Mouse (Mus musculus) midbrain, embryonic 15.5 days (tissue): ENCODE measurements at regions not wholly inside any gene's neighbourhood (a gene's known extent, or its start where the extent isn't known, plus 50 kb on each side); places are given as distances from the start of the nearest gene placed in this dataset.
A peak's percentile ranks its signal among the peaks of the same experiment; 100 is the strongest.

Experiments
- ATAC-seq: fragments of 200-750 bp; cut with Nextera tagmentation; replicated peaks from 2 replicates; pipeline ENCODE4 v1.8.0; 2017; ENCODE audit warnings: moderate TSS enrichment
- H3K27ac ChIP-seq: fragments of 300-500 bp; sonication (generic); 2 replicates; pipeline ENCODE4 v1.5.1; 2015; ENCODE audit warnings: mild to moderate bottlenecking, inconsistent platforms
- H3K27me3 ChIP-seq: fragments of 300-500 bp; sonication (generic); replicated peaks from 2 replicates; pipeline ENCODE4 v1.6.1; 2015; ENCODE audit warnings: inconsistent platforms
- H3K36me3 ChIP-seq: fragments of 300-500 bp; sonication (generic); replicated peaks from 2 replicates; pipeline ENCODE4 v1.6.1; 2015; ENCODE audit warnings: inconsistent platforms
- H3K4me1 ChIP-seq: fragments of 300-500 bp; sonication (generic); 2 replicates; pipeline ENCODE4 v1.6.1; 2015; ENCODE audit warnings: inconsistent platforms
- H3K4me2 ChIP-seq: fragments of 300-500 bp; sonication (generic); 2 replicates; pipeline ENCODE4 v1.6.1; 2015; ENCODE audit warnings: inconsistent platforms, mild to moderate bottlenecking, moderate library complexity
- H3K4me3 ChIP-seq: fragments of 300-500 bp; sonication (generic); 2 replicates; pipeline ENCODE4 v1.5.1; 2015; ENCODE audit warnings: mild to moderate bottlenecking, inconsistent platforms
- H3K9ac ChIP-seq: fragments of 300-500 bp; sonication (generic); 2 replicates; pipeline ENCODE4 v1.6.1; 2015; ENCODE audit warnings: mild to moderate bottlenecking, inconsistent platforms
- H3K9me3 ChIP-seq: fragments of 300-500 bp; sonication (generic); 2 replicates; pipeline ENCODE4 v1.6.1; 2016; ENCODE audit warnings: inconsistent platforms
- WGBS: fragments of 180-500 bp; shearing (Covaris S2); methylation state at CpG from one replicate; pipeline ENCODE4 v1.1.7; 2015; ENCODE audit warnings: mixed read lengths; 5-methylcytosine and 5-hydroxymethylcytosine counted together

- H3K4me2 ChIP-seq, result no peak overlapping the region
- H3K9ac ChIP-seq, result no peak overlapping the region
- peaks cover 13% of the 10 kb centered on the region for H3K4me1 ChIP-seq
- no peaks in the 10 kb centered on the region for H3K9me3 ChIP-seq
- H3K4me3 ChIP-seq, result no peak overlapping the region
- no peak overlapping the region for H3K27ac ChIP-seq
- no peaks in the 10 kb centered on the region for H3K27me3 ChIP-seq
- whole genome bisulfite sequencing, result 75% methylated on average over 3 of the region's 3 CpGs
- no peak for ATAC-seq
- no peaks in the 10 kb centered on the region for H3K36me3 ChIP-seq
Observed at GRCm38 (mm10) chr13:28866686-28867085, 86.8 kb downstream of the Sox4 start.

- Histone ChIP-seq H3K4me2 (no peak overlapping the region), H3K27me3 (no peaks in the 10 kb centered on the region), H3K4me1 (peaks cover 4% of the 10 kb centered on the region; the same call in 1 of the 2 replicates), H3K9ac (no peak overlapping the region), H3K27ac (no peak overlapping the region), H3K9me3 (no peaks in the 10 kb centered on the region), H3K36me3 (no peaks in the 10 kb centered on the region), H3K4me3 (no peak overlapping the region)
- 79% methylated on average over 2 of the region's 2 CpGs for WGBS
- ATAC-seq, result no peak
Observed at GRCm38 (mm10) chr13:28860601-28861000, 92.9 kb downstream of the Sox4 start.

- no peak for ATAC-seq
Observed at GRCm38 (mm10) chr13:28859829-28860427, 93.6 kb downstream of the Sox4 start.

GRCm38 (mm10) chr13:28858001-28858400, 95.5 kb downstream of the Sox4 start:
- Histone ChIP-seq H3K4me3 (no peak overlapping the region), H3K27ac (no peak overlapping the region)

More at GRCm38 (mm10) chr13:28859829-28860427, 93.6 kb downstream of the Sox4 start:
- peaks cover 4% of the 10 kb centered on the region; the same call in 1 of the 2 replicates for H3K4me1 ChIP-seq
- H3K9me3 ChIP-seq, result no peaks in the 10 kb centered on the region
- no peak overlapping the region for H3K4me2 ChIP-seq
- no peak overlapping the region for H3K27ac ChIP-seq
- H3K27me3 ChIP-seq, result no peaks in the 10 kb centered on the region
- H3K9ac ChIP-seq, result no peak overlapping the region
- H3K4me3 ChIP-seq, result no peak overlapping the region
- no peaks in the 10 kb centered on the region for H3K36me3 ChIP-seq
- WGBS, result 48% methylated on average over 11 of the region's 11 CpGs

DNA sequence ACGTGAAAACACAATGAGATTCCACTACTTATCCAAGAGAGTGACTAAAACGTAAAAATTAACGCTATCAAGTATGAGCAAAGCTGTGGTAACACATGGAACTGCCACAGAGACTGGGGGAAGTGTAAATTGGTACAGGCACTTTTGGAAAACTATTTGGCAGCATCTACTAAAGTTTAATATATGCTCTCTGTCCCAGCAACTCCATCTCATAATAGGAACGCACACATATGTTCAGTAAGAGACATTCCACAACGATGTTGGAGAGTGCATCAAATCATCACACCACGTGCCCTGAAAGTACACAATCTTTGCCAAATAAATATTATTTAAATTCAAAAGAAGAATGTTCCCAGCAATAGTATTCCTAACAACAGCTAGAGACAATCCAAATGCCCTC, 96.3 kb downstream of the Sox4 start:
- Histone ChIP-seq H3K27me3 (no peaks in the 10 kb centered on the region), H3K4me3 (no peak overlapping the region), H3K36me3 (no peaks in the 10 kb centered on the region), H3K9me3 (0 out of 2 replicates have a peak, but pooled peaks cover 4% of the 10 kb centered on the region), H3K9ac (no peak overlapping the region), H3K4me2 (no peak overlapping the region), H3K27ac (no peak overlapping the region), H3K4me1 (peaks cover 4% of the 10 kb centered on the region; the same call in 1 of the 2 replicates)
- ATAC-seq, result no peak
- 89% methylated on average over 6 of the region's 6 CpGs for WGBS

More at GRCm38 (mm10) chr13:28858001-28858400, 95.5 kb downstream of the Sox4 start:
- no peak overlapping the region for H3K9ac ChIP-seq
- 91% methylated on average over 6 of the region's 6 CpGs for WGBS
- H3K36me3 ChIP-seq, result no peaks in the 10 kb centered on the region
- H3K4me2 ChIP-seq, result no peak overlapping the region
- H3K27me3 ChIP-seq, result no peaks in the 10 kb centered on the region
- H3K9me3 ChIP-seq, result no peaks in the 10 kb centered on the region
- no peak for ATAC-seq
- H3K4me1 ChIP-seq, result peaks cover 4% of the 10 kb centered on the region; the same call in 1 of the 2 replicates

GRCm38 (mm10) chr13:28856472-28856871, 97.0 kb downstream of the Sox4 start:
- Histone ChIP-seq H3K9ac (no peak overlapping the region), H3K27ac (no peak overlapping the region), H3K4me2 (no peak overlapping the region), H3K36me3 (no peaks in the 10 kb centered on the region), H3K27me3 (no peaks in the 10 kb centered on the region), H3K9me3 (0 out of 2 replicates have a peak, but pooled peaks cover 4% of the 10 kb centered on the region), H3K4me1 (peaks cover 4% of the 10 kb centered on the region; the same call in 1 of the 2 replicates), H3K4me3 (no peak overlapping the region)
- WGBS, result 85% methylated on average over 4 of the region's 4 CpGs
- no peak for ATAC-seq

DNA sequence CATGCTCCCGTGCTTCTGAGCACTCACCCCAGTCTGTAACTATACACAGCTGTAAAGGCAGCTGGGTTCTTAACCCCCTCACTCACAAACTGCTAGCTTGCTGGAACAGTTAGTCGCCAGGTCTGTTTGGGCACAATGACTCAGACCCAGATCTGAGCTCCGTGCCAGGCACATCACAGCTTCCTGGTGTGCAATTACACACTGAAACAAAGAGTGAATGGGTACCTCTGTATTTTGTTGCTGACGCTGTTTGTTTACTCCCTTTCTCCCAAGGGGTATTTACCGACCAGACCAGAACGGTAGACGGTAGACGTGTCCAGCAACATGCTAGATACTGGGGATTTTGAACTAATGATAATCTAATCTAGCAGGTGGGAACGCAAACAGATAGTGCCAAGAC, 99.3 kb downstream of the Sox4 start:
- WGBS, result 86% methylated on average over 9 of the region's 9 CpGs
- no peaks in the 10 kb centered on the region for H3K36me3 ChIP-seq
- 0 out of 2 replicates have a peak, but pooled peaks cover 4% of the 10 kb centered on the region for H3K9me3 ChIP-seq
- H3K4me2 ChIP-seq, result no peak overlapping the region
- no peak overlapping the region for H3K4me3 ChIP-seq
- H3K4me1 ChIP-seq, result no peaks in the 10 kb centered on the region
- no peaks in the 10 kb centered on the region for H3K27me3 ChIP-seq
- H3K9ac ChIP-seq, result no peak overlapping the region
- no peak for ATAC-seq
- no peak overlapping the region for H3K27ac ChIP-seq

- Histone ChIP-seq H3K27me3 (no peaks in the 10 kb centered on the region), H3K36me3 (no peaks in the 10 kb centered on the region), H3K9me3 (0 out of 2 replicates have a peak, but pooled peaks cover 4% of the 10 kb centered on the region), H3K4me2 (no peak overlapping the region), H3K4me3 (no peak overlapping the region), H3K27ac (no peak overlapping the region), H3K9ac (no peak overlapping the region), H3K4me1 (peaks cover 8% of the 10 kb centered on the region)
- WGBS, result 92% methylated on average over 5 of the region's 5 CpGs
- ATAC-seq, result no peak
Observed at GRCm38 (mm10) chr13:28848305-28848704, 105.2 kb downstream of the Sox4 start.

- 0 out of 2 replicates have a peak, but pooled peaks cover under 1% of the 10 kb centered on the region for H3K9me3 ChIP-seq
- no peaks in the 10 kb centered on the region for H3K27me3 ChIP-seq
- H3K4me3 ChIP-seq, result no peak overlapping the region
- 47% methylated on average over 3 of the region's 3 CpGs for WGBS
- ATAC-seq, result no peak
- no peak overlapping the region for H3K9ac ChIP-seq
- H3K36me3 ChIP-seq, result no peaks in the 10 kb centered on the region
- H3K4me2 ChIP-seq, result no peak overlapping the region
- H3K27ac ChIP-seq, result no peak overlapping the region
- H3K4me1 ChIP-seq, result peaks cover 8% of the 10 kb centered on the region
Observed at GRCm38 (mm10) chr13:28847478-28847877, 106.0 kb downstream of the Sox4 start.

DNA sequence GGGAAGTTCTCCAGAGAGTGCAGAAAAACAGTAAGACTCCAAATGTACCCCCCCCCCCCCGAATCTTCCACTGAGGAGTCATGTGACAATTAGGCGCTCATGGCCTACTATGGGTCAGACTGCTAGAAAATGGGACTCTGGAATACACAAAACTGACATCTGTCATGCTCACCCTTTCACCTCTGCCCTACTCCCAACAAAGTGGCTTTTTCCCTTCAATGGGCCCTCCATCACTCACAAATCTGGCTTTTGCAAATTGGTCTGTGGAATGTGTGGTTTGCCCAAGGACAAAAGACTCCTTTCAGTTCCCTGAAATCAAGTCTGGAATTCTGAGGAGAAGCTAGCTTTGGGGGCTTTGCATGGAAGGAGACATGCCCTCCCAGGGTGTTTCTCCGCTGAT, 109.0 kb downstream of the Sox4 start:
- no peak overlapping the region for H3K4me3 ChIP-seq
- peaks cover 11% of the 10 kb centered on the region for H3K4me1 ChIP-seq
- 59% methylated on average over 3 of the region's 3 CpGs for WGBS
- no peak for ATAC-seq
- 0 out of 2 replicates have a peak overlapping the region, but pooled peaks have one; percentile 17 for H3K27ac ChIP-seq
- no peaks in the 10 kb centered on the region for H3K9me3 ChIP-seq
- H3K9ac ChIP-seq, result no peak overlapping the region
- no peaks in the 10 kb centered on the region for H3K36me3 ChIP-seq
- H3K27me3 ChIP-seq, result no peaks in the 10 kb centered on the region
- H3K4me2 ChIP-seq, result no peak overlapping the region

DNA sequence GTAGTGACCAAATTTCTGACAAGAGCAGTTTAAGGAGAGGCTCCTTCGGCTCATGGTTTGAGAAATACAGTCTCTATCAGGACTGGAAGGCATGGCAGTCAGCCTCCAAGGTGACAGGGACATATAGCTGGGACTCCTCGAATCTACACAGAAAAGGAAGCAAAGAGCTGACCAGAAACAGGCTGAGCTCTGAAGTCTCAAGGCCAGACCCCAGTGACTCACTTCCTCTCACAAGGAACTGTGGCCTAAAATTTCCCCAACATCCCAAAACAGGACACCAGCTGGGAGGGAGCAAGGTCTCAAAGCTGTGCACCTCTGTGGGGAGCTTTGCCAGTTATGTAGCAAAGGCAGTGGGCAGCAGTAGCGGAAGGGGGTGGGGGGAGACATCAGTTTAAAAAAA, 110.7 kb downstream of the Sox4 start:
- Histone ChIP-seq H3K27ac (no peak overlapping the region), H3K9me3 (no peaks in the 10 kb centered on the region), H3K9ac (no peak overlapping the region), H3K4me2 (no peak overlapping the region), H3K4me3 (no peak overlapping the region), H3K36me3 (no peaks in the 10 kb centered on the region), H3K4me1 (peaks cover 9% of the 10 kb centered on the region), H3K27me3 (no peaks in the 10 kb centered on the region)
- 94% methylated on average over 3 of the region's 3 CpGs for WGBS
- ATAC-seq, result no peak

DNA sequence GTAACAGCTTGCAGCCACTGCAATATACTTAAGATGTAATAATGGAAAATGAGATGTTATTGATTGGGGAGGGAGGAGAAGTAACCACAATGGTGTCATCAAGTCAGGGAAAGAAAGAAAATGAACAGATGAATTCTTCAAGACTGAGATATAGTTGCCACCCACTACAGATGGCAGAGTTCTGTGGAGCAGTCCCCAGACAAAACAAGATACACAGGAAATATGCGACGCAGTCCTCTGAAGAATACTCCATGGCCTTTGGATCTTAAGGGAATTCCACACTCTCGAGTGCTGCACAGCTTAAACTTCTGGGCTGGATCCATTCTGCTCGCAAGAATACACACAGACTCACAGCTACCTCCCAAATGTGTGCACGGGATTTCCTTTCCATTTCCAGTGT, 113.4 kb downstream of the Sox4 start:
- Histone ChIP-seq H3K36me3 (no peaks in the 10 kb centered on the region), H3K9ac (no peak overlapping the region), H3K4me3 (no peak overlapping the region), H3K27me3 (no peaks in the 10 kb centered on the region), H3K4me2 (no peak overlapping the region), H3K4me1 (peaks cover 3% of the 10 kb centered on the region; the same call in 1 of the 2 replicates), H3K27ac (no peak overlapping the region), H3K9me3 (no peaks in the 10 kb centered on the region)
- 63% methylated on average over 5 of the region's 5 CpGs for WGBS
- no peak for ATAC-seq

DNA sequence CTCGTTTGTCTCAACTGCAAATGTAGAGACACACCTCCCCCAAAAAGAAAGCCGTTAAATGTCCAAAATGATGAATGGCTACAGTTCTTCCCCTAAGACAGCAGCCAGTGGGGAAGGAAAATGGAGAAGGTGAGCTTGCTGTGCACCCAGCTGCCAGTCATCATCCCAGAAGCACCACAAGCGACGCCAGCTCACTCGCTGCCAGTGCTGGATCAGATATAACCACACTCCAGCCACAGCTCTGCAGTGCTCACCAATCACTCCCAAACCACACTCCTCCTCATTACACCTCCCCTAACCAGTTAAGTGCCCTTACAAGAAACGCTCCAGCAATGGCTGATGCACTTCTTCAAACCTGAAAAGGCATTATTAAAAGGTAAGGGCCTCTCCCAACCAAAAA, 114.4 kb downstream of the Sox4 start:
- Histone ChIP-seq H3K27me3 (no peaks in the 10 kb centered on the region), H3K4me3 (no peak overlapping the region), H3K4me2 (no peak overlapping the region), H3K27ac (no peak overlapping the region), H3K4me1 (0 out of 2 replicates have a peak, but pooled peaks cover 3% of the 10 kb centered on the region), H3K36me3 (no peaks in the 10 kb centered on the region), H3K9ac (no peak overlapping the region), H3K9me3 (no peaks in the 10 kb centered on the region)
- 60% methylated on average over 6 of the region's 6 CpGs for WGBS
- no peak for ATAC-seq
